Mouse (Mus musculus) R1 (cell line): Measurements from ENCODE around the gene Cacna2d4.

Source experiments
- DNase-seq: peaks from one replicate; pipeline ENCODE4 v3.0.0-alpha.2; 2018; ENCODE audit warnings: low read depth, low spot score

Cacna2d4 gene

GRCm38 (mm10) chr6:119220297-119220696, 16.0 kb upstream of the Cacna2d4 start:
- peak; percentile 65 for DNase-seq

GRCm38 (mm10) chr6:119224451-119225195, 11.7 kb upstream of the Cacna2d4 start:
- no peak for DNase-seq

- no peak for DNase-seq
These were observed 11.1 kb upstream of the Cacna2d4 start for GRCm38 (mm10) chr6:119225226-119225625.

- DNase-seq = no peak
These were observed 10.6 kb upstream of the Cacna2d4 start for GRCm38 (mm10) chr6:119225731-119226130.

GRCm38 (mm10) chr6:119227001-119227400, 9.3 kb upstream of the Cacna2d4 start:
- no peak for DNase-seq

GRCm38 (mm10) chr6:119228861-119229603, 7.3 kb upstream of the Cacna2d4 start:
- no peak for DNase-seq

GRCm38 (mm10) chr6:119233066-119233465, 3.3 kb upstream of the Cacna2d4 start:
- DNase-seq = peak; percentile 46

GRCm38 (mm10) chr6:119235441-119235840, 885 bp upstream of the Cacna2d4 start:
- no peak for DNase-seq

- no peak for DNase-seq
These were observed 1.2 kb downstream of the Cacna2d4 start for GRCm38 (mm10) chr6:119237427-119237989.

GRCm38 (mm10) chr6:119239341-119240005, 3.1 kb downstream of the Cacna2d4 start:
- no peak for DNase-seq

GRCm38 (mm10) chr6:119240256-119240655, 3.9 kb downstream of the Cacna2d4 start:
- DNase-seq = no peak

GRCm38 (mm10) chr6:119240871-119241705, 4.8 kb downstream of the Cacna2d4 start:
- DNase-seq = no peak

- peak; percentile 64 for DNase-seq
These were observed 9.8 kb downstream of the Cacna2d4 start for GRCm38 (mm10) chr6:119246082-119246481.

- DNase-seq = no peak
These were observed 12.3 kb downstream of the Cacna2d4 start for GRCm38 (mm10) chr6:119248578-119248977.

- DNase-seq = no peak
These were observed 13.4 kb downstream of the Cacna2d4 start for GRCm38 (mm10) chr6:119249726-119250125.

GRCm38 (mm10) chr6:119251704-119252103, 15.4 kb downstream of the Cacna2d4 start:
- no peak for DNase-seq

GRCm38 (mm10) chr6:119276713-119277112, 40.4 kb downstream of the Cacna2d4 start:
- no peak for DNase-seq

- DNase-seq = no peak
These were observed 44.4 kb downstream of the Cacna2d4 start for GRCm38 (mm10) chr6:119280761-119281160.

GRCm38 (mm10) chr6:119301310-119301709, 65.0 kb downstream of the Cacna2d4 start:
- DNase-seq = no peak

- no peak for DNase-seq
These were observed 67.0 kb downstream of the Cacna2d4 start for GRCm38 (mm10) chr6:119303331-119303730.

- no peak for DNase-seq
These were observed 71.6 kb downstream of the Cacna2d4 start for GRCm38 (mm10) chr6:119307867-119308413.
